Mouse (Mus musculus) brain, embryonic 14.5 days (tissue): ENCODE measurements around the gene Prkaca.

ENCODE experiments used
- CTCF ChIP-seq: fragments of 200-500 bp; IDR thresholded peaks from 2 replicates; pipeline ENCODE4 v1.5.1; 2012; ENCODE audit warnings: inconsistent platforms, mild to moderate bottlenecking, moderate library complexity, borderline replicate concordance; ENCODE audit not compliant: insufficient read depth, insufficient read length; ENCODE audit errors: extremely low read depth
- POLR2A ChIP-seq: fragments of 200-500 bp; IDR thresholded peaks from 2 replicates; pipeline ENCODE4 v1.6.1; 2012; ENCODE audit warnings: mild to moderate bottlenecking, inconsistent platforms, borderline replicate concordance; ENCODE audit not compliant: poor library complexity, insufficient read depth, insufficient read length, severe bottlenecking; ENCODE audit errors: extremely low read depth

GRCm38 (mm10) chr8:83992488-83992887, 19.7 kb downstream of the Prkaca start:
- no peak for TF ChIP-seq POLR2A
- no peak for TF ChIP-seq CTCF
